Comparison of ENCODE assay signal across 26 mouse cellular contexts in genomic region chr4:100244250-100244649, GRCm38 (mm10).
DNase-seq lines count a peak whose midpoint lies in the region; ATAC-seq lines count a peak whose summit lies in the region.
"Had no signal": no experiment of that assay in that cellular context is flagged by ENCODE, and none has a peak within 500 bp of the region (broad histone marks: within the 10 kb centered on the region; RNA-seq: fewer than 3 reads in every experiment).

No protein-coding gene starts in this region.

- H3K9me3 ChIP-seq in kidney, embryonic 15.5 days (replicated peaks) = no peaks in the 10 kb centered on the region
- no peaks in the 10 kb centered on the region for H3K9me3 ChIP-seq in lung, embryonic 15.5 days
- H3K9me3 ChIP-seq: embryonic facial prominence, embryonic 10.5 days; embryonic facial prominence, embryonic 13.5 days; forebrain, embryonic 12.5 days; forebrain, embryonic 15.5 days; heart, embryonic 15.5 days had no signal

- 69% methylated on average over 8 of the region's 8 CpGs for WGBS in kidney, embryonic 15.5 days
- WGBS in lung, embryonic 15.5 days = 49% methylated on average over 8 of the region's 8 CpGs

- no peak overlapping the region for H3K4me3 ChIP-seq in kidney, embryonic 15.5 days (replicated peaks)
- H3K4me3 ChIP-seq in lung, embryonic 15.5 days = no peak overlapping the region
- H3K4me3 ChIP-seq: embryonic facial prominence, embryonic 10.5 days; embryonic facial prominence, embryonic 13.5 days; erythroblast, embryonic 14.5 days; forebrain, embryonic 12.5 days; forebrain, embryonic 15.5 days; heart, adult 2 months; heart, embryonic 15.5 days had no signal

- H3K4me1 ChIP-seq in kidney, embryonic 15.5 days = peaks cover 27% of the 10 kb centered on the region
- peaks cover 48% of the 10 kb centered on the region for H3K4me1 ChIP-seq in lung, embryonic 15.5 days
- H3K4me1 ChIP-seq: forebrain, embryonic 12.5 days; forebrain, embryonic 15.5 days had no signal

- intact Hi-C loops in heart, postnatal 25 days (cut with DNase I) = no loop called here

- no peak; the same call in 1 of the 2 replicates for ATAC-seq in kidney, embryonic 15.5 days (replicated peaks; ENCODE audit: low FRiP score)
- ATAC-seq in lung, embryonic 15.5 days (ENCODE audit: borderline replicate concordance, extremely low read depth, low FRiP score, low TSS enrichment) = no peak
- ATAC-seq: activated CD4-positive, CD25-positive, alpha-beta regulatory T cell, adult 4 months; forebrain, embryonic 15.5 days; hindbrain, postnatal 0 days had no signal

- DNase-seq in heart, adult 11 months = peak; percentile 74
- DNase-seq in heart, postnatal 25 days (ENCODE audit: low spot score) = no peak
- DNase-seq in kidney, adult 9 months = no peak
- no peak for DNase-seq in lung, postnatal 25 days (ENCODE audit: low spot score)
- DNase-seq: adrenal gland, adult 8-10 months; adrenal gland, postnatal 25 days; cerebellum, adult 11-12 months; cerebellum, adult 8-10 months; cerebellum, postnatal 36 days; embryo, embryonic 11 days; gastrocnemius, postnatal 25 days; heart, adult 2 months; heart, postnatal 10 days; heart, postnatal 4 days had no signal

- no peak overlapping the region for H3K9ac ChIP-seq in kidney, embryonic 15.5 days
- H3K9ac ChIP-seq in lung, embryonic 15.5 days = no peak overlapping the region
- H3K9ac ChIP-seq: embryonic facial prominence, embryonic 13.5 days; forebrain, embryonic 12.5 days; forebrain, embryonic 15.5 days; heart, embryonic 15.5 days; hindbrain, embryonic 14.5 days had no signal

- no peak overlapping the region for H3K4me2 ChIP-seq in kidney, embryonic 15.5 days
- no peak overlapping the region for H3K4me2 ChIP-seq in lung, embryonic 15.5 days
- H3K4me2 ChIP-seq: embryonic facial prominence, embryonic 13.5 days; forebrain, embryonic 12.5 days; forebrain, embryonic 15.5 days; heart, embryonic 11.5 days; heart, embryonic 15.5 days; hindbrain, embryonic 14.5 days had no signal

- H3K27ac ChIP-seq in kidney, embryonic 15.5 days = peak overlapping the region; percentile 6; the same call in 1 of the 2 replicates
- H3K27ac ChIP-seq in lung, embryonic 15.5 days = peak overlapping the region; percentile 31; the same call in 1 of the 2 replicates
- H3K27ac ChIP-seq: embryonic facial prominence, embryonic 10.5 days; embryonic facial prominence, embryonic 13.5 days; forebrain, embryonic 12.5 days; forebrain, embryonic 15.5 days; heart, adult 2 months; heart, embryonic 15.5 days; hindbrain, embryonic 14.5 days; hindbrain, postnatal 0 days had no signal

- H3K27me3 ChIP-seq in kidney, embryonic 15.5 days = no peaks in the 10 kb centered on the region
- no peaks in the 10 kb centered on the region for H3K27me3 ChIP-seq in lung, embryonic 15.5 days
- H3K27me3 ChIP-seq: embryonic facial prominence, embryonic 13.5 days; forebrain, embryonic 12.5 days; forebrain, embryonic 15.5 days; heart, embryonic 15.5 days had no signal

- no peaks in the 10 kb centered on the region for H3K36me3 ChIP-seq in kidney, embryonic 15.5 days
- no peaks in the 10 kb centered on the region for H3K36me3 ChIP-seq in lung, embryonic 15.5 days
- H3K36me3 ChIP-seq: embryonic facial prominence, embryonic 10.5 days; embryonic facial prominence, embryonic 13.5 days; forebrain, embryonic 12.5 days; forebrain, embryonic 15.5 days; heart, embryonic 15.5 days had no signal
